Mouse (Mus musculus) embryo, embryonic 11.5 days (tissue): ENCODE measurements at regions not wholly inside any gene's neighbourhood (a gene's known extent, or its start where the extent isn't known, plus 50 kb on each side); places are given as distances from the start of the nearest gene placed in this dataset.
"Not testable (repeated sequence)": the region's sequence is repeated elsewhere in the genome, so short reads cannot be mapped to it uniquely, and the experiment has no call there.

ENCODE experiments used
- DNase-seq: peaks from one replicate; pipeline ENCODE4 v3.0.0-alpha.2; 2012; ENCODE audit warnings: low read depth, low spot score

DNA sequence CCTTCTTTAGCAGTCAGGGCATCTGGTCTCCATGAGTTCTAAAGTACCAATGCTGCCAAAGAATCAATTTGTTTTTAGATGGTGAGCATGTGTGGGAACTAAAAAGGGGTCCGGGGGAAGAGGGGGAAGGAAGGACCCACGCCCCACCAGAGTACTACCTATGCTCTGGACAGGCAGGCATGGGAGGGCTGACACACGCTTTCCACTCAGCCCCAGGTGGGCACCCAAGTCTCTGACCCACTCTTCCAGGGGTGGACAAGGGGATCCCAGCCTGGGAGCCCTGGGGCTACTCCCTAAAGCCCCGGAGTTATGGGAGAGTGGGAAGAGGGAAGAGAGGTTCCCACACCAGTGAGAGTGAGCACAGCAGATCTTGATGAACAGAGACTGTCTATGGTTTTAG lies 1446.9 kb downstream of the Zfp704 start:
- DNase-seq = no peak

- DNase-seq = no peak
Observed at GRCm38 (mm10) chr3:8161997-8162756, 1447.7 kb downstream of the Zfp704 start.

- no peak for DNase-seq
Observed at GRCm38 (mm10) chr3:8143016-8143415, 1466.9 kb downstream of the Zfp704 start.

DNA sequence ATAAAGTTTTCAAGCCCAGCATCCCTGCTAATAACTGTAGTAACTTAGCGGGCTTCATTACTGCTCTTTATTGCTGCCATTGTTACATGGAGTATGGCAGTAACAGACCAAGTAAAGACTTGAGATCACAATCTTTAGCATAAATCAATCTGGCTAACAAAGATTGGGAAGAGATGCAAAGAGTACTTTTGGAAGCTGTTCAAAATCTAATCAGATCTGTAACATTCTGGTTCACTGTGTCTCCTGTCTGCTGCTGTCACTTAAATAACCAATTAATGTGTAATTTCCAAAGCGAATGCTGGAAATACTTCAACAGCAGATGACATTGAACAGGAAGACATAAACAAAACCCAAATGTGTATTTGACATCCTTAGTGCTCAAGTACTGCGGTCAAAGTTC lies 1467.7 kb downstream of the Zfp704 start:
- no peak for DNase-seq

- DNase-seq = no peak
Observed at GRCm38 (mm10) chr3:8141664-8142084, 1468.2 kb downstream of the Zfp704 start.

GRCm38 (mm10) chr3:8123641-8124040 lies 1486.2 kb downstream of the Zfp704 start:
- DNase-seq = not testable (repeated sequence)

GRCm38 (mm10) chr3:8123141-8123540 lies 1486.7 kb downstream of the Zfp704 start:
- no peak for DNase-seq

- DNase-seq = no peak
Observed at GRCm38 (mm10) chr3:8098291-8098690, 1478.0 kb upstream of the 1700008P02Rik start.

GRCm38 (mm10) chr3:8084749-8085148 lies 1464.5 kb upstream of the 1700008P02Rik start:
- no peak for DNase-seq

DNA sequence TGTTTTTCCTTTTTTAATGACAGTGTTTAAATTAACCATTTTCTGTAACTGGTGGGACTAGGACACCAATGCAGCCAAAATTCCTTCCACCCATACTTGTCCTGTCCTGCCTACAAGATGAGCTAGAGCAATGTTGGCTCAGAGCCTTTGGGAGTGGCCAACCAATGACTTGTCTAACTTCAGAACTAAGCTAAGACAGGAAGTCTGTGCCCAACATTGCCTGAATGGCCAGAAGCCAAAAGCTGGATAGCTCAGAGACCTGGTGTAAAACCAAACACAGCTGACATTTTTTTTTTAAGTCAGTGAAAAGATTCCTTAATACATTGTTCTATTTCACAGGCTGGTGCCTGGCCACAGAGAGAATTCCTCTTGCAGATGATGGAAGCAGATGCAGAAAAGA lies 1433.5 kb upstream of the 1700008P02Rik start:
- DNase-seq = no peak

DNA sequence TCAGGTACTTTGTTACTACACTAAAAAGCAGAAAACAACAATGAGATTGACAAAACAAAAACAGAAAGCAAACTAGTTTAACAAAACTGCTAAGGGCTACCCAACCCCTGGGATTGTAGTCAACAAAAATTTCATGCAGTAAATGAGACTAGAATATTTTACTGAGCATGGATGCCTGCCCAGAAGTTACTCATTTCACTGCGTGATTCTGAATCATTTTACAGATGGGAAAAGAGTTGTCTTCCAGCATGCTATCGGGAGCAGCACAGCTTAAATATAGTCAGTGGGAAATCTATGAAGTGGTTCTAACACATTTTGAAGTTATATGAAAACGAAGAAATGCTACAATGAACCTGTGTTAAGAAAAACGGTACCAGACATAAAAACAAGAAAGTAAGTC lies 1430.9 kb upstream of the 1700008P02Rik start:
- DNase-seq = no peak

DNA sequence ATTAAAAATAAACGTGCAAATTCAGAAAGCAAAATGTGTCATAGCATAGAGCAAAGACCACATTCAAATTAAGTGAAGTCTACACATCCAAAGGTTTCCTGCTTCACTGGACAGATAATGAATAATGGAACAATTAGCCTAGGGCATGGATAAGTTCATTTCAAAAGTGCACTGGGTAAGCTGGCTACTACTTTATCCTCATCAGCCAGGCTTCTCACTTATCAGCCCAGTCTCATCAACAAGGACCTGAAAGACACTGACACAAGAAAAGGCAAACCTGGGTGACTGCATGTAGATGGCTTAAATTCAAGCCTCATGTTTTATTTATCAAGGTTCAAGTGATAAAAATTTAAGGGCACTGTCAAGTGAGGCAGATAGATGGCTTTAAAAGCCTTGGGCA lies 1429.5 kb upstream of the 1700008P02Rik start:
- DNase-seq = no peak

DNA sequence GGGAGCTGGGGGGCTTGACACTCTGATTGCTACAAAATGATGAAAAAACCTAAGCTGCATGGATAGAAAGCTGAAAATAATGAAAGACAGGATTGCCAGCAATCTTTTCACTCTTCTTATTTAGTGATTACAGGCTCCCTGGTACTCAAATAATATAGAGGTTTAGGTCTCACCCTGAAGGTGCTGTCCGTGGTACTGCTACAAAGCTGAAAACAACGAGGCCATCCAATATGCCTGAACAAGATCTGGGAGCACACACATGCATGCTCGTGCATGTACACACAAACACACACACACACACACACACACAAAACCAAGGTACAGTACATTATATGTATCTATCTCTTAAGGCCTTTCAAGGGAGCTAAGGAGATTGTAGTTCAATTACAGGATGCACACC lies 1426.1 kb upstream of the 1700008P02Rik start:
- DNase-seq = no peak

GRCm38 (mm10) chr3:8036697-8037096 lies 1416.5 kb upstream of the 1700008P02Rik start:
- DNase-seq = no peak

GRCm38 (mm10) chr3:8035091-8035729 lies 1415.0 kb upstream of the 1700008P02Rik start:
- no peak for DNase-seq

- DNase-seq = no peak
Observed at GRCm38 (mm10) chr3:8026325-8027017, 1406.2 kb upstream of the 1700008P02Rik start.

DNA sequence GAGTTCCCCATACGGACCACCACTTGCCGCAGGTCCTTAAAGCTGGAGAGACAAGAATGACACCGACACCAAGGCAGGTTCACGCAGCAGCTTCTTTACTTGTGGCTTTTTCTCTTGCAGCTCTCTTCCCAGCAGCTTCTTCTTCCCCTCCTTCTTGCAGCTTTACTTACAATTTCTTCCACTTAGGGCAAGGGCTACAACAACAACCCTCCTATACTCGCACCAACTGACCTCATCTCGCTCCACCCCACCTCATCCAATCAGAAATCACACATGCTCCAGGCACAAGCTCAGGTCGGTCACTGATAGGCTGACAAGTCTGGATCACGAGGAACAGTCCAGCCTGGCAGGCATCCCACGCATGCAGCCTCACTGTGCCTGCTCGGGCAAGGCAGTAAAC lies 1402.4 kb upstream of the 1700008P02Rik start:
- DNase-seq = no peak

DNA sequence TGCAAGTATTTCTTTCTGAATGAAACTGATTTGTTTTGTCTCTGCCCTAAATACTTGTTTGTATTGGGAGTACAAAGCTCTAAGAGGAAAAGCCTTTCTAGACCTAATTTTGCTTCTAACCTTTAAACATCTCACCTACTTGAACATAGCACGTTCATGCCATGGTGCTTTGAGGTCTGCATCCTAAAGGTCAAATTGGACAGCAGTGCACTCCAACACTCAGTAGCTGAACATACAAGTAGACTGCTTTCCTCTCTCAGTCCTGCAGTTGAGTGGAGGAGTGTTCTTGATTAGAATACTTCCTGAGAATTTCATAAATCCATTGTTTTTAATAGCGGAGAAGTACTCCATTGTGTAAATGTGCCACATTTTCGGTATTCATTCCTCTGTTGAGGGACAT lies 1397.2 kb upstream of the 1700008P02Rik start:
- DNase-seq = no peak

GRCm38 (mm10) chr3:8016945-8017344 lies 1396.7 kb upstream of the 1700008P02Rik start:
- no peak for DNase-seq

GRCm38 (mm10) chr3:8009966-8010365 lies 1389.7 kb upstream of the 1700008P02Rik start:
- DNase-seq = no peak

DNA sequence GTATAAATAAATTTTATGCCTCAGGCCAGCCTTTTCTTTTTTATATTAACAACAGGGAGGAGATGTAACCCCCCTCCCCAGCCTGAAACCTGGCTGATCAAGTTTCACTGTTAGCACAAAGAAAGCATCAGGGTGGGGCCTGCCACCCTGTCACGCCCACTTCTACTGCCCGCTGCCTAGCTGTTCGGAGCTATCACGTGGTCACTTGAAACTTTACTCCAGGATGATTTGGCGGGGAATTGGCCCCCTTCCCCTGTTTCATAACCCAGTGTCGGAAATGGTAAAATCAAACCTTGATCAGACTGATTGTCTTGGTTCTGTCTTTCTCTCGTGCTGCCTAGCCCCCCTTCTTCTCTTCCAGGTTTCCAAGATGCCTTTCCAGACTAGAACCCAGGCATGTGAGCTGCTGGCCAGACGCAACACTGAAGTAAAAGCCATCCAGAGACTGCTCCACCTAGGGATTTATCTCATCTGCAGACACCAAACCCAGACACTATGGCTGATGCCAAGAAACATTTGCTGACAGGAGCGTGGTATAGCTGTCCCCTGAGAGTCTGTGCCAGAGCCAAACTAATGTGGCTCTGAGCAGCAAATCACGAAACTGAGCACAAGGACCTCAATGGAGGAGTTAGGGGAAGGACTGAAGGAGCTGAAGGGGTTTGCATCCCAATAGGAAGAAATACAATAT lies 1386.6 kb upstream of the 1700008P02Rik start:
- DNase-seq = no peak

DNA sequence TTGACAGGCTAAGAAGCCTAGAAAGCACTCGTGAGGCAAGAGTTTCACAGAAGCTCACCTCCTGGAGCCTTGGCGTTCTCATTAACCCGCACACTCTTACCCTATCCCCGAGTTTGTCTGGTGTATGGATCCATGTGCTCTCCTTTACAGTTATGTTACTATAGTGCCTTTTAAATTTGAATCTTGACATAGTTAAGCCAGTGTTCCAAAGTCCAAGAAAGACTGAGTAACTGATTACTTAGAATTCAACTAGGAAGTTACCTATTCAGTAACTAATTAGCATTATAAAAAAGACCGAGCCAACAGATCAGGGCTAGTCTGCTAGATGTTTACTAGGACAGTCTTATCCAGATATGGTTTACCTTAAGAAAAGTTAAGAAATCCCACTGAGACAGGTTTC lies 1386.0 kb upstream of the 1700008P02Rik start:
- no peak for DNase-seq
